Mouse (Mus musculus): ENCODE measurements around the gene Nepn. TPM values are rescaled to one million over a fixed set of nuclear protein-coding genes. Genes with fewer than 3 reads are reported as not detected.

The Nepn gene
- polyA plus RNA-seq, 1 experiment from 2014 or later, result not detected

DNA sequence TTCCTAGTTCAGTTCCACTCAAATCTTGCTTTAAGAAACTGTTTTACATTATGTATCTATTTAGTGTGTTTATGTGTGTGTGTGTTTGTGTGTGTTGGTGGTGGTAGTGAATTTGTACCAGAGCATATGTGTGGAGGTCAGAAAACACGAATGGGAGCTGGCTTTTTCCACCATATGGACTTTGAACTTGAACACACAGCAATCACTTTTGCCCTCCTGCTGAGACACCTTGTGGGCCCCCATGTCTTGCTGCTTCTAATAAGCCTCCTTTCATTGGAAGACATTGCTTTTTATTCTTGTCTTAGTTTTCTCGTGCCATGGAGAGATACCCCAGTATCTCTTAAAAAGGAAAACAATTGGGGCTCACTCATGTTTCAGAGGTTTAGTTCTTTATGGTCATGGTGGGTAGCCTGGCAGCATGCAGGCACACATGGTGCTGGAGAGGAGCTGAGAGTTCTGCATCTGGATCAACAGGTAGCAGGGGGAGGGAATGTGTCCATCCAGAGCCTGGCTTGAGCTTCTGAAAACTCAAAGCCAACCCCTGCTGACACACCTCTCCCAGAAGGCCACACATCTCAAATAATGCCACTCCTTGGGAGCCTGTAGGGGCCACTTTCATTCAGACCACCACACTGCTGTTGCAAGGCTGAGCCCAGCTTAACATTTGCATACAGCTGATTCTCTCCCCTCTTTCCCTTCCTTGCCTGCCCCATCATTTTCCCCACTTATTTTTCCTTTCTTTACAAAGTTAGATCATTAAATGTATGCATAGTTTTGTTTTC, 39.1 kb downstream of the Nepn start:
- no peak for ATAC-seq (ENCODE audit: insufficient number of reproducible peaks, insufficient read depth, low FRiP score, low TSS enrichment, low read depth)
- no peak overlapping the region for H3K9ac ChIP-seq
- H3K9me3 ChIP-seq, result no peaks in the 10 kb centered on the region
- H3K27me3 ChIP-seq, result no peaks in the 10 kb centered on the region
- H3K27ac ChIP-seq, result no peak overlapping the region
- peaks cover 28% of the 10 kb centered on the region for H3K36me3 ChIP-seq
- H3K4me3 ChIP-seq, result no peak overlapping the region
- H3K4me2 ChIP-seq, result no peak overlapping the region
- H3K4me1 ChIP-seq, result 0 out of 2 replicates have a peak, but pooled peaks cover 4% of the 10 kb centered on the region
- WGBS, result 64% methylated on average over 2 of the region's 2 CpGs

DNA sequence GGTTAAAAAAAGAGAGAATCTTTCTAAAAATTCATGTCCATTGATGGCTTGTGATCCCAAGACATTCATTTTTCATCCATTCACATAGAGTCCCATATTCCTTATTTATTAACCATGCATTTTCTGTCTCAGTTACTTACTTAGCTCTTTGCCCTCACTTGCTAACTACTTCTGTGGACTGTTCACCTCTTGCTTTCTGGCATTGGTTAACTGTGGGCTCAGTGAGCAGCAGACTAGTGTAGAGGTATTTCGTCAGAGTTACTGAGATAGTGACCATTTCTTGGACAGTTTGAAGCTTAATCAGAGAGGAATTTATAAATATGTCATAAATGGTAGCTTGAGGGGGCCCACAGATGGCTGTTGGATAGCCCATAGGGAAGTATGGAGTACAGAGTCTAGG, 42.2 kb downstream of the Nepn start:
- Histone ChIP-seq H3K27me3 (no peaks in the 10 kb centered on the region), H3K4me3 (no peak overlapping the region), H3K36me3 (peaks cover 56% of the 10 kb centered on the region), H3K4me2 (no peak overlapping the region), H3K27ac (no peak overlapping the region), H3K9ac (no peak overlapping the region), H3K4me1 (0 out of 2 replicates have a peak, but pooled peaks cover 4% of the 10 kb centered on the region), H3K9me3 (no peaks in the 10 kb centered on the region)
- 94% methylated on average over 1 of the region's 1 CpGs for WGBS
- no peak for ATAC-seq (ENCODE audit: insufficient number of reproducible peaks, insufficient read depth, low FRiP score, low TSS enrichment, low read depth)

- WGBS, result 98% methylated on average over 8 of the region's 8 CpGs
- H3K9me3 ChIP-seq, result no peaks in the 10 kb centered on the region
- no peak overlapping the region for H3K9ac ChIP-seq
- peaks cover 81% of the 10 kb centered on the region for H3K36me3 ChIP-seq
- H3K4me3 ChIP-seq, result no peak overlapping the region
- no peaks in the 10 kb centered on the region for H3K4me1 ChIP-seq
- H3K4me2 ChIP-seq, result no peak overlapping the region
- H3K27me3 ChIP-seq, result no peaks in the 10 kb centered on the region
- H3K27ac ChIP-seq, result no peak overlapping the region
- ATAC-seq (ENCODE audit: insufficient number of reproducible peaks, insufficient read depth, low FRiP score, low TSS enrichment, low read depth), result no peak
Measured at GRCm38 (mm10) chr10:52434836-52435235, 46.1 kb downstream of the Nepn start.

Other genes with a start within 250 kb of the Nepn start
- gene Ros1, start 193.7 kb upstream of the Nepn start, polyA plus RNA-seq (2015; fragmentation: Nextera tagmentation; extraction: Ambion mirVana), result not detected in 2 replicates
- 26.1 and 27.1 TPM in 2 replicates for gene Dcbld1, start 155.4 kb upstream of the Nepn start, polyA plus RNA-seq (2015; fragmentation: Nextera tagmentation; extraction: Ambion mirVana)
- gene Gm26741, start 30.2 kb upstream of the Nepn start, polyA plus RNA-seq (2015; fragmentation: Nextera tagmentation; extraction: Ambion mirVana), result not detected in 2 replicates
- 19.3 and 20.3 TPM in 2 replicates for gene Gopc, start 6.8 kb upstream of the Nepn start, polyA plus RNA-seq (2015; fragmentation: Nextera tagmentation; extraction: Ambion mirVana)
- gene Nus1, start 28.6 kb downstream of the Nepn start, polyA plus RNA-seq (2015; fragmentation: Nextera tagmentation; extraction: Ambion mirVana), result 14.9 and 18.0 TPM in 2 replicates